Mouse (Mus musculus) intestine, embryonic 16.5 days (tissue): ENCODE results near the gene Mical1. TPM values are rescaled to one million over a fixed set of nuclear protein-coding genes. Genes with fewer than 3 reads are reported as not detected.

Source experiments
- ATAC-seq: fragments of 200-750 bp; cut with Nextera tagmentation; 2 replicates; pipeline ENCODE4 v1.8.0; 2017; ENCODE audit warnings: moderate TSS enrichment, moderate library complexity
- H3K27ac ChIP-seq: fragments of 300-500 bp; sonication (generic); 2 replicates; pipeline ENCODE4 v1.5.1; 2014; ENCODE audit warnings: mild to moderate bottlenecking, low read length
- H3K27me3 ChIP-seq: fragments of 300-500 bp; sonication (generic); replicated peaks from 2 replicates; pipeline ENCODE4 v1.6.1; 2014; ENCODE audit warnings: low read length, control low read depth, mixed read lengths; ENCODE audit not compliant: control insufficient read depth, insufficient read depth
- H3K36me3 ChIP-seq: fragments of 300-500 bp; sonication (generic); 2 replicates; pipeline ENCODE4 v1.6.1; 2014; ENCODE audit warnings: low read length, control low read depth; ENCODE audit not compliant: control insufficient read depth, insufficient read depth
- H3K4me1 ChIP-seq: fragments of 300-500 bp; sonication (generic); 2 replicates; pipeline ENCODE4 v1.6.1; 2014; ENCODE audit warnings: low read length, control low read depth, mixed read lengths; ENCODE audit not compliant: control insufficient read depth, insufficient read depth
- H3K4me2 ChIP-seq: fragments of 300-500 bp; sonication (generic); 2 replicates; pipeline ENCODE4 v1.6.1; 2014; ENCODE audit warnings: low read depth, low read length, control low read depth
- H3K4me3 ChIP-seq: fragments of 300-500 bp; sonication (generic); 2 replicates; pipeline ENCODE4 v1.5.1; 2014; ENCODE audit warnings: mild to moderate bottlenecking, low read length
- H3K9ac ChIP-seq: fragments of 300-500 bp; sonication (generic); 2 replicates; pipeline ENCODE4 v1.6.1; 2014; ENCODE audit warnings: low read depth, low read length
- H3K9me3 ChIP-seq: fragments of 300-500 bp; sonication (generic); 2 replicates; pipeline ENCODE4 v1.6.1; 2016; ENCODE audit warnings: low read length, control low read depth; ENCODE audit not compliant: control insufficient read depth
- WGBS: fragments of 180-500 bp; shearing (Covaris S2); extraction: QIAGEN DNeasy Blood & Tissue Kit; methylation state at CpG from one replicate; pipeline ENCODE4 v1.1.7; 2014; 5-methylcytosine and 5-hydroxymethylcytosine counted together
- polyA plus RNA-seq: library from polyadenylated mRNA; unstranded; fragments of >200 nt; fragmentation: Nextera tagmentation; extraction: Ambion mirVana; gene quantifications from 2 replicates; pipeline ENCODE4 v1.2.1, GENCODE M21; 2015

The Mical1 gene
- polyA plus RNA-seq, 1 experiment from 2014 or later: 23.8 TPM

DNA sequence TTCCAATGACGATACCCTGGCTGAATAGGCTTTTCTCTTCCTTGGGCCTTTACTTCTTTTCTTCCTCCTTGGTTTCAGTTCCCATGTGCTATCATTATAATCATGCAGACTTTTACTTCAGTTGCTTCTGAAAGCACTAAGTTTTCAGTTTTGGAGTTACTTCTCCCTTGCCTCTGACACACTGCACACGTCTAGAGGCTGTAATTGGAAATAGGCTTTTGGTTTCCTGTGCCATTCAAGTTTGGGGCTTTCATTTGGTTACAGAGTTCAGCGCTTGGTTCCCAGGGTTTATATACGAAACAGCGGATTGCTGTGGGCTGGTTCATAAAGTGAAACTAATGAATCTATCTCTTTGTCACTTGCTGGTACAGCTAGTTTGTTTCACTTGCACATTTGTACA is 53.9 kb downstream of the Mical1 start:
- no peak overlapping the region for H3K9ac ChIP-seq
- H3K27me3 ChIP-seq: no peaks in the 10 kb centered on the region
- H3K4me2 ChIP-seq: no peak overlapping the region
- no peak for ATAC-seq
- no peaks in the 10 kb centered on the region for H3K9me3 ChIP-seq
- no peaks in the 10 kb centered on the region for H3K4me1 ChIP-seq
- WGBS: 85% methylated on average over 5 of the region's 5 CpGs
- no peak overlapping the region for H3K27ac ChIP-seq
- peaks cover 14% of the 10 kb centered on the region for H3K36me3 ChIP-seq
- no peak overlapping the region for H3K4me3 ChIP-seq

GRCm38 (mm10) chr10:41535991-41536390 is 59.9 kb downstream of the Mical1 start:
- no peaks in the 10 kb centered on the region for H3K27me3 ChIP-seq
- no peaks in the 10 kb centered on the region for H3K4me1 ChIP-seq
- no peak overlapping the region for H3K9ac ChIP-seq
- WGBS: 93% methylated on average over 2 of the region's 2 CpGs
- H3K4me2 ChIP-seq: no peak overlapping the region
- ATAC-seq: no peak
- peaks cover 14% of the 10 kb centered on the region for H3K36me3 ChIP-seq
- no peaks in the 10 kb centered on the region for H3K9me3 ChIP-seq
- H3K4me3 ChIP-seq: no peak overlapping the region
- no peak overlapping the region for H3K27ac ChIP-seq

Other genes starting within 250 kb of the Mical1 start
- 17.2 and 18.6 TPM in 2 replicates for gene Fig4, start 173.1 kb upstream of the Mical1 start, polyA plus RNA-seq
- gene Ak9, start 172.3 kb upstream of the Mical1 start, polyA plus RNA-seq: 0.02 and 0.04 TPM in 2 replicates
- gene Zbtb24, start 25.9 kb upstream of the Mical1 start, polyA plus RNA-seq: 15.4 and 15.6 TPM in 2 replicates
- gene Smpd2, start 14.1 kb downstream of the Mical1 start, polyA plus RNA-seq: 62.7 and 68.9 TPM in 2 replicates
- gene Ppil6, start 14.1 kb downstream of the Mical1 start, polyA plus RNA-seq: 0.36 and 0.93 TPM in 2 replicates
- 186 and 195 TPM in 2 replicates for gene Cd164, start 43.1 kb downstream of the Mical1 start, polyA plus RNA-seq
- 1.0 and 1.1 TPM in 2 replicates for gene Ccdc162, start 240.3 kb downstream of the Mical1 start, polyA plus RNA-seq